8 mouse cellular contexts compared by ENCODE assay signal in the genomic region with DNA sequence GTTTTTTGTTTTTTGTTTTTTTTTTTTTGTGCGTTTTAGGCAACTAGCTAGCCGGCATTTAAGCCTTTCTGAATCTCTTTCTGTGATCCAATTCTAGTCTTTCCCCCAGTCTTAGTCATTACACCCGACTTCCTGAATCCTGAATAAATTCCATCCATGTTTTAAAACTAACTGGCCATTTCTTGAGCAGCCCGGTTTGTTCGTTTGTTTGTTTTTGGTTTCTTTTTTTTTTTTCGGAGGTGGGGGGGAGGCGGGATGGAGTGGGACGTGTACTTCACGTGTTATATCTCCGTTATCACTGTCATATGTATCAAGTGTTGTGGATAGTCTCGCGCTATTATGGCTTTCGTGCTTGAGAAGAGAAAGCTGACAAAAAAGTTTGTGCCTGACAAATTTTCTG. TPM values are rescaled to one million over a fixed set of nuclear protein-coding genes. Genes with fewer than 3 reads are reported as not detected.
DNase-seq lines count a peak whose midpoint lies in the region; ATAC-seq and TF ChIP-seq lines count a peak whose summit lies in the region.

No protein-coding gene starts in this region.

- H3K4me1 ChIP-seq in kidney, embryonic 14.5 days (ENCODE audit: control insufficient read depth, insufficient read depth, low read length): 0 out of 2 replicates have a peak, but pooled peaks cover 2% of the 10 kb centered on the region
- H3K4me1 ChIP-seq in forebrain, postnatal 0 days (ENCODE audit: insufficient read depth): no peaks in the 10 kb centered on the region
- H3K4me1 ChIP-seq in lung, postnatal 0 days (ENCODE audit: insufficient read depth, low read depth, low read length): no peaks in the 10 kb centered on the region

- no peaks in the 10 kb centered on the region for H3K9me3 ChIP-seq in kidney, embryonic 14.5 days (ENCODE audit: control insufficient read depth, low read length)
- no peaks in the 10 kb centered on the region for H3K9me3 ChIP-seq in forebrain, postnatal 0 days (ENCODE audit: low read length)
- no peaks in the 10 kb centered on the region for H3K9me3 ChIP-seq in lung, postnatal 0 days (ENCODE audit: low read length)

- peak overlapping the region; percentile 47 for H3K4me2 ChIP-seq in kidney, embryonic 14.5 days (replicated peaks; ENCODE audit: low read depth, low read length)
- peak overlapping the region; percentile 57 for H3K4me2 ChIP-seq in forebrain, postnatal 0 days (ENCODE audit: low read depth)
- peak overlapping the region; percentile 51 for H3K4me2 ChIP-seq in lung, postnatal 0 days (replicated peaks; ENCODE audit: low read depth, low read length)

- no peak for ATAC-seq in kidney, embryonic 14.5 days (ENCODE audit: low FRiP score, low TSS enrichment)
- no peak for ATAC-seq in forebrain, postnatal 0 days
- ATAC-seq in lung, postnatal 0 days: no peak

- peak overlapping the region; percentile 51 for H3K4me3 ChIP-seq in kidney, embryonic 14.5 days (ENCODE audit: low read length)
- peak overlapping the region; percentile 49 for H3K4me3 ChIP-seq in forebrain, postnatal 0 days (ENCODE audit: low read depth, low read length)
- peak overlapping the region; percentile 40 for H3K4me3 ChIP-seq in lung, postnatal 0 days (ENCODE audit: low read depth, low read length)

- no peak overlapping the region; the same call in 1 of the 2 replicates for H3K9ac ChIP-seq in kidney, embryonic 14.5 days (ENCODE audit: low read depth, low read length)
- H3K9ac ChIP-seq in forebrain, postnatal 0 days: no peak overlapping the region
- no peak overlapping the region for H3K9ac ChIP-seq in lung, postnatal 0 days (replicated peaks; ENCODE audit: low read depth)

- no peak overlapping the region for H3K27ac ChIP-seq in kidney, embryonic 14.5 days (ENCODE audit: low read depth, low read length)
- no peak overlapping the region for H3K27ac ChIP-seq in forebrain, postnatal 0 days (ENCODE audit: low read depth, low read length)
- H3K27ac ChIP-seq in lung, postnatal 0 days (ENCODE audit: low read length): peak overlapping the region; percentile 47; the same call in 1 of the 2 replicates

- intact Hi-C loops in gastrocnemius, postnatal 36 days (cut with DNase I): no loop called here

- no peaks in the 10 kb centered on the region for H3K36me3 ChIP-seq in kidney, embryonic 14.5 days (ENCODE audit: control insufficient read depth, insufficient read depth, low read length)
- no peaks in the 10 kb centered on the region for H3K36me3 ChIP-seq in forebrain, postnatal 0 days (ENCODE audit: insufficient read depth)
- H3K36me3 ChIP-seq in lung, postnatal 0 days (ENCODE audit: insufficient read depth, low read length): no peaks in the 10 kb centered on the region

- 27% methylated on average over 13 of the region's 13 CpGs for WGBS in kidney, embryonic 14.5 days
- 28% methylated on average over 13 of the region's 13 CpGs for WGBS in forebrain, postnatal 0 days
- WGBS in lung, postnatal 0 days: 13% methylated on average over 13 of the region's 13 CpGs

- no peaks in the 10 kb centered on the region for H3K27me3 ChIP-seq in kidney, embryonic 14.5 days (ENCODE audit: control insufficient read depth, insufficient read depth, low read length)
- no peaks in the 10 kb centered on the region for H3K27me3 ChIP-seq in forebrain, postnatal 0 days (ENCODE audit: insufficient read depth, low read length)
- H3K27me3 ChIP-seq in lung, postnatal 0 days (replicated peaks; ENCODE audit: insufficient read depth, low read length): no peaks in the 10 kb centered on the region

- TF ChIP-seq CTCF in forebrain, postnatal 0 days (IDR thresholded peaks at IDR 0.05; ENCODE audit: low read depth): no peak
- no peak for TF ChIP-seq CTCF in lung, postnatal 0 days (IDR thresholded peaks at IDR 0.05)

- TF ChIP-seq EP300 in lung, postnatal 0 days (IDR thresholded peaks at IDR 0.05): no peak

- DNase-seq in kidney, postnatal 14 days: no peak
- peak; percentile 55 for DNase-seq in MEL-GATA-1-ER (ENCODE audit: extremely low read depth, low read depth)
- no peak for DNase-seq in forebrain, postnatal 0 days
- DNase-seq in lung, postnatal 0 days (ENCODE audit: low spot score): peak; percentile 58
- DNase-seq in gastrocnemius, adult 8-10 months (ENCODE audit: low spot score in 2 of 2): no peak
- DNase-seq in layer of hippocampus, postnatal 25 days (ENCODE audit: extremely low spot score in 1 of 2, low spot score in 1 of 2): no peak
- DNase-seq in gastrocnemius, postnatal 36 days: no peak

RNA-seq across cellular contexts. Expression of gene Aifm1, which starts 0.5 kb away (rescaled TPM):
- polyA plus RNA-seq in kidney, embryonic 14.5 days (2014; fragmentation: Nextera tagmentation; extraction: Ambion mirVana): 70.1 and 72.8 TPM in 2 replicates
- total RNA-seq in forebrain, postnatal 0 days (2014; rRNA removed): 13.9 and 15.5 TPM in 2 replicates
- 28.0 and 28.2 TPM in 2 replicates for polyA plus RNA-seq in forebrain, postnatal 0 days (2015; fragmentation: Nextera tagmentation; extraction: Ambion mirVana)
- polyA plus RNA-seq in lung, postnatal 0 days (2015; fragmentation: Nextera tagmentation; extraction: Ambion mirVana): 30.4 and 33.5 TPM in 2 replicates
- 10 to 100 TPM; 34.4 to 42.4 (median 40.0) TPM for total RNA-seq in gastrocnemius, adult 8-10 months (2022)
- total RNA-seq in layer of hippocampus, postnatal 25 days (2021): 10 to 100 TPM; 27.6 to 28.7 TPM
- 10 to 100 TPM; 39.0 to 44.7 TPM for total RNA-seq in gastrocnemius, postnatal 36 days (2021)

RNA-seq across cellular contexts. Expression of gene Rab33a, which starts 5.3 kb away (rescaled TPM):
- polyA plus RNA-seq in kidney, embryonic 14.5 days (2014; fragmentation: Nextera tagmentation; extraction: Ambion mirVana): 2.4 and 4.1 TPM in 2 replicates
- total RNA-seq in forebrain, postnatal 0 days (2014; rRNA removed): 50.9 and 84.3 TPM in 2 replicates
- polyA plus RNA-seq in forebrain, postnatal 0 days (2015; fragmentation: Nextera tagmentation; extraction: Ambion mirVana): 97.9 and 104 TPM in 2 replicates
- 1.2 and 1.3 TPM in 2 replicates for polyA plus RNA-seq in lung, postnatal 0 days (2015; fragmentation: Nextera tagmentation; extraction: Ambion mirVana)
- not detected for total RNA-seq in gastrocnemius, adult 8-10 months (2022)
- 10 to 100 TPM; 24.6 to 25.1 TPM for total RNA-seq in layer of hippocampus, postnatal 25 days (2021)
- total RNA-seq in gastrocnemius, postnatal 36 days (2021): not detected

RNA-seq across cellular contexts. Expression of gene Elf4, which starts 50.9 kb away (rescaled TPM):
- polyA plus RNA-seq in kidney, embryonic 14.5 days (2014; fragmentation: Nextera tagmentation; extraction: Ambion mirVana): 4.1 and 8.3 TPM in 2 replicates
- 0.54 and 1.8 TPM in 2 replicates for total RNA-seq in forebrain, postnatal 0 days (2014; rRNA removed)
- polyA plus RNA-seq in forebrain, postnatal 0 days (2015; fragmentation: Nextera tagmentation; extraction: Ambion mirVana): 0.13 and 0.24 TPM in 2 replicates
- 3.5 and 3.8 TPM in 2 replicates for polyA plus RNA-seq in lung, postnatal 0 days (2015; fragmentation: Nextera tagmentation; extraction: Ambion mirVana)
- total RNA-seq in gastrocnemius, adult 8-10 months (2022): 1 to 10 TPM in 2 of 4 experiments, under 1 TPM in 2; 0.70 to 1.9 (median 1.1) TPM
- under 1 TPM; 0.47 to 0.73 TPM for total RNA-seq in layer of hippocampus, postnatal 25 days (2021)
- 1 to 10 TPM; 1.9 to 2.0 TPM for total RNA-seq in gastrocnemius, postnatal 36 days (2021)

Comparison
In these comparisons a context has a peak if more than half of its experiments do, and no peak if none do; other contexts are left out.
1. DNase-seq: peak in MEL-GATA-1-ER (single experiment) and lung, postnatal 0 days (single experiment); none in kidney, postnatal 14 days (single experiment), forebrain, postnatal 0 days (single experiment), gastrocnemius, adult 8-10 months (0 of 2), layer of hippocampus, postnatal 25 days (0 of 2) and gastrocnemius, postnatal 36 days (0 of 2).
2. RNA of gene Rab33a, which starts 5.3 kb away (total RNA-seq): 50.9 to 84.3 TPM in forebrain, postnatal 0 days and 24.6 to 25.1 TPM in layer of hippocampus, postnatal 25 days; not detected in gastrocnemius, postnatal 36 days and not detected in gastrocnemius, adult 8-10 months; every median in the first group is over 10 times any median in the second.
3. Peak in every context shown above with its lines, with median percentiles within 50 percentile points of each other: H3K4me2 ChIP-seq and H3K4me3 ChIP-seq.